Mouse (Mus musculus) kidney, adult 11 months (tissue): ENCODE measurements at regions not wholly inside any gene's neighbourhood (a gene's known extent, or its start where the extent isn't known, plus 50 kb on each side); places are given as distances from the start of the nearest gene placed in this dataset.

Experiments used
- DNase-seq: peaks from one replicate; pipeline ENCODE4 v3.0.0; 2022

DNA sequence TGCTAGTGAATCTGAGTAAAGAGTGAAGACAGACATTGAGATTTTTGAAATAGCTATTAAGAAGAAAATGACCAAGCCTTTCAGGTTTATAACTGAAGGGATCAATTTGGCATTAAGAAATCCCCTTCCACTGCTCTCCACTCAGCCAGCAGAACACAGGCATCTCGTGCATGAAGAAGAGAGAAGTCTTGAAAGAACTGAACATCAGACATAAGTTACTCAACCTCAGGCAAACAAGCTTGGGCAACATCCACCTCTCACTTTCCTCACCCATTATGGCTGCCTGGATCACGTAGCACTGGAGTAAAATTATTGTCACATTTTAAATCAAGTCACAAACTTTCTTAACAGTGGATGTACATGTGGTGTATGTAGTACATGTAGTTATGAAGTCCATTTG is 115.6 kb upstream of the Otogl start:
- no peak for DNase-seq

DNA sequence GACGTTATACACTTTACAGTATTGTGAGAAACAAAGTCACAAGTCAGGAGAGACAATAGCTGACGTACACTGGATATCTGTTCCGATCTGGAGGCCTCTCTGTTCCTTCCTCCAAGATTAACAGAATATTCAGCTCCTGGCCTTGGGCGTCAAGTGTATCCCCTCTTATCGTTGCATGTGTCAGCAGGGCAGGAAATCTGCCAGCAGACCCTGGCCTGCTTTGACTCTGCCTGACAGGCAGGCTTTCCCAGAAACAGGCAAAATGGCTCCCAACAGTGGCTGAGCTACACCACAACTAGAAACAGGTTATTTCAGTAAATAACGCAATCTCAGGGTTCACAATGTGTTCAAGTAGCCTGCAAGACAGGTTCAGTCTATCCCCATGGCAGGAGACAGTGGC is 112.3 kb upstream of the Otogl start:
- DNase-seq, result no peak

DNA sequence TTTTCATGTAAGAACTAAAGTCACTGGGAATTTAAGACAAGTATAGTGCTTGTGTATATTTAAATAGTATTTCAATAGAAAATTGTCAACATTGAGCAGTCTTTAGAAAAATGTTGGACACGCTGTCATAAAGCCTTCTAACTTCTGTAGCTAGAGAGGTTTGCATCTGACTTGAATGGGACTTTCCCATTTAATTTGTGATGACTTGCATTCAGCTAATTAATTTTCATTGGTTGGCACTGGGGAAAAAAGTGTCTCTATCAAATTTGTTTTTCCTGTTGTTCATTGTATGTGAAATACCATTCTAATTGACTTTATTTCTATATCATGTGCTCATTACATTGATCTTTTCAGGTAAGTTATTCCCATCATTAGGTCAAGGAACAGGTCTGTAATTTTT is 104.6 kb upstream of the Otogl start:
- no peak for DNase-seq

DNA sequence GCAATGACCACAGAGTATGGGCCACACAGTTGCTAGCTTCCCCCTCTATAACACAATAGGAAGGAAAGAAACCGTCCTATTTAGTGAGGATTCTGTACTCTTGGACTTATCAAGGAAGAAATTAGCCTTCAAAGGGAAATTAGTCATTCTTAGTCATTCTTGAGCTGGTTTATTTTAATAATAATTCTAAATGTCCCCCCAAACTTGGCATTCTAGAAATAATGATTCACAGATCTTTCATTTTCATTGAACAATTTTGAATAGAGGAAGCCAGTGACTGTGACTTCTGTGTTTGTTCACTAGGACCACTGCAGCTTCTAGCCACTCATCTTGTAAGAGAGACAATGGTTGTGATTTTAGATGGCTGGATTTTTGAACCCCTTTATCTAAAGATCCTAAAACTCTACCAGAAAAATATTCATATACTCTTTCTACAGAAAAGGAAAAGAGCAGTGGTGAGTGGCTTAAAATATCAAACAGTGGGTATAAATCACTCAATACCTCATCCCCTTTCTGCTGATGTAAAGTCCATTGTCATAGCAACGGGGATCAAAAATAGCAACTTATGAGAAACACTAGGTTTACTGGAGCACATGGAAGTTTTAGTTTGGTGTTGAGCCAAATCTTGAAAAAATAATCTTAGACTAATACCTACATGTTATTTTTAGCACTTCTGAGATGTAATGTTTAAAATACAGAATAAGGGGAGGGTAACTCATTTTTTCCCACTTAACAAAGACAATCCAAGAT is 83.1 kb upstream of the Otogl start:
- DNase-seq, result no peak

DNA sequence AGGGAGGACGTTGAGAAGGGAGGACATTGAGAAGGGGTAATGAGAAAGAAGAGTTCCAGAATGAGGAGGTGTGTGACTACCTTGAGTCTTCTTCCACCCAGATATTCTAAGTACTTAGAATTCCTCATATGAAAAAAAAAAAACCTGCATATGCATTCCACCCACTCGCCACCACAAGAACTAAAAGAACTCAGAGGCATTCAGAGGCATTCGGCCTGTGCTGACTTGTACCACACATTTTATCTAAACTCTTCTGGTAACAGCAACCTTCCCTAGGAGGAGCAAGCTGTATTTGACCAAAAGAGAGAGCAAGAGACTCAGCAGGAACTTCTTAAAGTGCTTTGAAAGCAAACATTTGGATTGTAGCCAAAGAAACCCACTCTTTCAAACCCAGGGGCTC is 80.7 kb upstream of the Otogl start:
- DNase-seq, result no peak

DNA sequence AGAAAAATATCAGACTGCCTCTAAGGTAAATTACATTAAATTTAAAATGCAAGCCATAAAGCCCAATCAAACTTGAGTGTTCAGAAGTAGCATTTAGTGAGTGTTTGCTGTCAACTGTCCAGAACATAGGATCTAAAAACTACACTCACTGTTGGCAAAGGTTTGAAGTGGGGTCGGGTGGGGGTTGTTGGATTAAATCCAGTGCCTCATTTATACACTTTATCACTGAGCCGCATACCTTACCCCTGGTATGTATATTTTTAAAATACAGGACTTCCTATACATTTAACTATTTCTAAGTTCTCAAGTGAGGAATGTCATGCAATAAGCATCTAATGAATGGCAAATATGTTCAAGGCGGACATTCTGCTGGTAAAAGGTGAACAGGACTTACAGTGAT is 78.6 kb upstream of the Otogl start:
- DNase-seq, result no peak

DNA sequence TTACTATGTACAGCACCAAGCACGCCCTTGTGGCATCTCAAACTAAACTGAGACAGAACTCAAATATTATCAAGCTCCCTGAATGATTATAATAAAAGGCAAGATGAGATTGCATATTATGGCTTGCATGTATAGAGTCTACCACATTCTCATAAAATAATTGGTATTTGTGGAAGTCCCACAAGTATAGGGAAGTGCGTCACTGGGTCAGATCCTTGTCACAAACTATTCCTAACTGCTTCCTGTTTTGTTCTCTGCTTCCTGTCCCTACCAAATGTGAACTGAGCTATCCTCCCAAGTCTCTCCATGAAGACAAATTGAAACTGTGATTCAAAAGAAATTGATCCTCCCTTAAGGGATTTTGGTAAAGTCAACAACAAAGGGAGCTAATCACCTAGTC is 78.0 kb upstream of the Otogl start:
- no peak for DNase-seq

DNA sequence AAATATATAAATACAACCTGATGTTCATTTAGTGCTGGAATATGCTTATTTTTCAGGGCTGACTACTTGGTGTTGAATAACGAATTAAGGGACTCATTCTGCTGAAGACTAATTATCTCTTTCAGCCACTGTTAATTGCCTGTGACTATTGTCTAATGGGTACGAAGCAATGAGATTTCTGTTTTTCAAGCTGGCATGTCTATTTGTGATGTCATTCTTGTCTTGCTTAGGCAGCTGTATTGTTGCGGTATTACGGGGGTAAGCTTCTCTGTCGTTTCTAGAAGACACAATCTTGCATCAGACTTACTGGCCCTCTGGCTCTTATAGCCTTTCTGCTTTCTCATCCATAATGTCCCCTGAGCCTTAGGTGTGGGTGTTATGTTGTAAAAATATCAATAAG is 70.7 kb upstream of the Otogl start:
- DNase-seq, result no peak

DNA sequence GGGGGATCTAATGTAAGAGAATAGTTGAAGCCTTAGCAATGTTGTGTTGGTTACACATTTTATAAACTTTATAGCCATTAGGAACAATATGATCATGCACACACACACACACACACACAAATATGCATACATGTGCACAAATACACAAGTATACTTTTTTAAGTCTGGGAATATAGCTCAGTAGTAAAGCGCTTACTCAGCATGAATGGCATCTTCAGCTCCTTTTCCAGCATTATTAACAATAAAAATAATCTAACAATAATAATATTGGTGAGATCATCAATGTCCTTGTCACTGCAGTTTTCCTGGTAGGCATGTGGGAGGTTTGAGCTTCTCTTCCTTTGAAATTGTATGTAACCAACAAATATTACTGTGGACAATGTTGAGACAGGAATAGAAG is 70.1 kb upstream of the Otogl start:
- DNase-seq, result no peak

DNA sequence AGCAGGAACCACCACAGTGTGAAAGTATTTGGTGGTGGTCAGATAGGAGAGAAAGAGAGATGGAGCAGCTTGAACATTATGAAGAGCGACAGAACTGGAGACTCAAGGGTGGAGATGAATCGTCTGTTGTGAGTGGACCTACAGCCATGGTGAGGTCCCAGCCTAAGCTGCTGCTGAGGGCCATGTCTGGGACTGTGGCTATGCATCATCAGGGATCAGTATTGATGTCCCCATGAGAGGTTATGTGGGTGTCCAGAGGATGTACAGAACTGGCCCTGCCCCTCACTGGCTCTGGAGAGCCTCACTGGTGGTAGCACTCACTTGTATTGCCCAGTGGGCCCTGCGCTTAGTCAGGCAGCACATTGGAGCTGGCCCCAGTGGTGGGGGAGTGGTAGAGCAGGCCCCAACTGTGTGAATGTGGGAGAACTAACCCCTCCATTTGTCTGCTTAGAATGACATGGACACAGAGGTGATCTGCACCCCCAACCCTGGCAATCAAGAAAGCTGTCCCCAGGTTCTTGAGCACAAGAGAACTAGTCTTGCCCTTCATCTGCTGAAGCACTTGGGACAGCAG is 64.5 kb upstream of the Otogl start:
- DNase-seq, result no peak

DNA sequence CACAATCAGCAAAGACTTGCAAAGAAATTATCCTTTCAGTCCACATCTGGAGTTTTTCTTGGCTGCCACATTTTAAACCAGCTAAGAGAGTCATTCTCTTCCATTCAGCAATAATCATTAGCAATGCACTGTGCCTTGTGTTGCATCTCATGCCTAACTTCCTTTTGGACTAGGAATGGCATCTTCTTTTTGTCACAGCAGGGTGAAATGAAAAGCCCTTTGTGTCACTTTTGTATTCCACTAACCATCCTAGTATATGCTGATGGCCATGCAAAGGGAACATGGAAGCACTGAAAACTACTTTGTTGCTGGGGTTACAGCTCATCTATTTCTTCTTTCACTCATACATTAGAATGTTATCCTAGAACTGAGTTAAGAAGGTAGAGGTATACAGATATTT is 59.8 kb upstream of the Otogl start:
- DNase-seq, result no peak

DNA sequence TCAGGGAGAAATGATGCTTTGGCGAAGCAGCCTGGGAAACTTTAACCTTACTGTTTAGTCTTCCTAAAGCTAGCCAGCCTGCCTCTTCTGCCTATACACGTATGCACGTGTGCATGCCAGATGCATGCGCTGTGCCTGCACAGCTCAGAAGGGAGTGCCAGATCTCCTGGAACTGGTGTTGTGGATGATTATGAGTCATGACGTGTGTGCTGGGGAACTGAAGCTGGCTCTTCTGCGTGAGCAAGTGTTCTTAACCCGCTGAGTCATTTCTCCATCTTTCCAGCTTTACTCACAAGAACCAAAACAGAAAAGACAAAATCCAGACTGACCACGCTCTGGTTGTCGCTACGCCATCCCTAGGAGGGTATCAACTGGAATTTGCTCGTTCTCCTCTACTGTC is 55.1 kb upstream of the Otogl start:
- DNase-seq, result no peak

DNA sequence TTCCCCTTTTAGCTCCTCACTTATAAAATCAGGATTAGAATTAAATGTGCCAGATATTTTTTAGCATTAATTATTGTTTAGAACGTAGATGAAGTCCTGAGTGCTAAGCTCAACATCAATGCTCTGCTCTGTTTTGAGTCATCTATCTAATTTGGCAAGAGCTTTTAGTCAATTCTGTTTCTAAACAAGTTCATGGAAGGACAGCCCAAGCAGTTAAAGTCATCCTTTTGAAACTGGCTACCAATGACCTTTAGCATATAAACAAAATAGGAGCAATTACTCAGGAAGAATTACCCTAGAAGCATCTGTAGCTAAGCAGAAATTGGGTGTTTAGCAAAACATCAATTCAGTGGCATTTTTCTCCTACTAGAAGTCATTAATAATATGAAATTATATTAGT is 52.1 kb upstream of the Otogl start:
- DNase-seq, result no peak

DNA sequence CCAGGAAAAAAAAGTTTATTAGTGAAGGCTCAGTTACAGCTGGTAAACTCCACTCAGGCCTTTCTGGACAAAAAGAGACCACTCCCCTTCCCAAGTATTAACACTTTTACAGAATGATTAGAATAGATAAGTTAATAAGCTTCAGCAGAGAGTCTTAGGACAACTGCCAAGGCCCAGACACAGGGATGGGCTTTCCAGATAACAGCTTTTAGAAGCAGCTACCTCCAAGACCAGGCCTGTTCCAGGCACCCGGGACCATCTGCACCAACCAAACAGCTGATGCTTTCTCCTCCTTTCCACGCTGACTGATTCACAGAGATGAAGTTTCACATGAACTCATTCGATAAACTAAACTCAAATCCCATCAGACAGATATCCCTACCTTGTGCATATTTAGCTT is 50.2 kb upstream of the Otogl start:
- DNase-seq, result no peak
